Mouse (Mus musculus): ENCODE measurements around the gene Gpr19. TPM values are rescaled to one million over a fixed set of nuclear protein-coding genes. Genes with fewer than 3 reads are reported as not detected.

The Gpr19 gene
- total and polyA plus RNA-seq, 2 experiments, result 4.7 to 6.9 TPM

- no peak for DNase-seq (ENCODE audit: extremely low read depth, low read depth, low spot score)
- no peak overlapping the region for H3K4me3 ChIP-seq (ENCODE audit: insufficient read depth, low read depth, low read length)
- no peak overlapping the region for H3K9ac ChIP-seq (ENCODE audit: low read depth, low read length)
- H3K36me3 ChIP-seq (ENCODE audit: control insufficient read depth, insufficient read depth, low read length), result peaks cover 9% of the 10 kb centered on the region
- no peaks in the 10 kb centered on the region for H3K27me3 ChIP-seq (ENCODE audit: control insufficient read depth, insufficient read depth, low read length)
- no peaks in the 10 kb centered on the region for H3K79me2 ChIP-seq (ENCODE audit: control insufficient read depth, insufficient read depth, low read length)
- no peaks in the 10 kb centered on the region for H3K4me1 ChIP-seq (ENCODE audit: control insufficient read depth, insufficient read depth, low read length)
- TF ChIP-seq CTCF (IDR thresholded peaks at IDR 0.05; ENCODE audit: low read depth, low read length), result no peak
- TF ChIP-seq POLR2A (IDR thresholded peaks at IDR 0.05; ENCODE audit: extremely low read depth, insufficient read depth, low read length), result no peak
- WGBS, result 96% methylated on average over 4 of the region's 4 CpGs
- H3K27ac ChIP-seq (replicated peaks; ENCODE audit: insufficient read depth, low read depth, low read length), result no peak overlapping the region
Observed at GRCm38 (mm10) chr6:134870887-134871286, 27.5 kb downstream of the Gpr19 start.

GRCm38 (mm10) chr6:134870209-134870742 lies 28.1 kb downstream of the Gpr19 start:
- no peaks in the 10 kb centered on the region for H3K4me1 ChIP-seq (ENCODE audit: control insufficient read depth, insufficient read depth, low read length)
- 93% methylated on average over 12 of the region's 12 CpGs for WGBS
- H3K79me2 ChIP-seq (ENCODE audit: control insufficient read depth, insufficient read depth, low read length), result no peaks in the 10 kb centered on the region
- H3K4me3 ChIP-seq (ENCODE audit: insufficient read depth, low read depth, low read length), result no peak overlapping the region
- H3K9ac ChIP-seq (ENCODE audit: low read depth, low read length), result no peak overlapping the region
- TF ChIP-seq CTCF (IDR thresholded peaks at IDR 0.05; ENCODE audit: low read depth, low read length) (no peak), POLR2A (IDR thresholded peaks at IDR 0.05; ENCODE audit: extremely low read depth, insufficient read depth, low read length) (no peak)
- H3K27me3 ChIP-seq (ENCODE audit: control insufficient read depth, insufficient read depth, low read length), result no peaks in the 10 kb centered on the region
- H3K27ac ChIP-seq (replicated peaks; ENCODE audit: insufficient read depth, low read depth, low read length), result no peak overlapping the region
- H3K36me3 ChIP-seq (ENCODE audit: control insufficient read depth, insufficient read depth, low read length), result peaks cover 9% of the 10 kb centered on the region
- DNase-seq (ENCODE audit: extremely low read depth, low read depth, low spot score), result no peak

- 99% methylated on average over 3 of the region's 3 CpGs for WGBS
- H3K79me2 ChIP-seq (ENCODE audit: control insufficient read depth, insufficient read depth, low read length), result no peaks in the 10 kb centered on the region
Observed at GRCm38 (mm10) chr6:134867325-134867724, 31.1 kb downstream of the Gpr19 start.

GRCm38 (mm10) chr6:134866113-134866512 lies 32.3 kb downstream of the Gpr19 start:
- Histone ChIP-seq H3K36me3 (ENCODE audit: control insufficient read depth, insufficient read depth, low read length) (peaks cover 9% of the 10 kb centered on the region), H3K27ac (replicated peaks; ENCODE audit: insufficient read depth, low read depth, low read length) (no peak overlapping the region), H3K4me3 (ENCODE audit: insufficient read depth, low read depth, low read length) (no peak overlapping the region), H3K4me1 (ENCODE audit: control insufficient read depth, insufficient read depth, low read length) (no peaks in the 10 kb centered on the region), H3K27me3 (ENCODE audit: control insufficient read depth, insufficient read depth, low read length) (no peaks in the 10 kb centered on the region), H3K79me2 (ENCODE audit: control insufficient read depth, insufficient read depth, low read length) (no peaks in the 10 kb centered on the region), H3K9ac (ENCODE audit: low read depth, low read length) (no peak overlapping the region)
- TF ChIP-seq POLR2A (IDR thresholded peaks at IDR 0.05; ENCODE audit: extremely low read depth, insufficient read depth, low read length), result no peak
- no peak for TF ChIP-seq CTCF (IDR thresholded peaks at IDR 0.05; ENCODE audit: low read depth, low read length)
- 93% methylated on average over 7 of the region's 7 CpGs for WGBS
- no peak for DNase-seq (ENCODE audit: extremely low read depth, low read depth, low spot score)

More at GRCm38 (mm10) chr6:134867325-134867724, 31.1 kb downstream of the Gpr19 start:
- H3K36me3 ChIP-seq (ENCODE audit: control insufficient read depth, insufficient read depth, low read length), result peaks cover 9% of the 10 kb centered on the region
- H3K4me3 ChIP-seq (ENCODE audit: insufficient read depth, low read depth, low read length), result no peak overlapping the region
- DNase-seq (ENCODE audit: extremely low read depth, low read depth, low spot score), result no peak
- H3K27me3 ChIP-seq (ENCODE audit: control insufficient read depth, insufficient read depth, low read length), result no peaks in the 10 kb centered on the region
- no peak overlapping the region for H3K9ac ChIP-seq (ENCODE audit: low read depth, low read length)
- H3K4me1 ChIP-seq (ENCODE audit: control insufficient read depth, insufficient read depth, low read length), result no peaks in the 10 kb centered on the region
- TF ChIP-seq CTCF (IDR thresholded peaks at IDR 0.05; ENCODE audit: low read depth, low read length) (no peak), POLR2A (IDR thresholded peaks at IDR 0.05; ENCODE audit: extremely low read depth, insufficient read depth, low read length) (no peak)
- no peak overlapping the region for H3K27ac ChIP-seq (replicated peaks; ENCODE audit: insufficient read depth, low read depth, low read length)

- H3K4me3 ChIP-seq (ENCODE audit: insufficient read depth, low read depth, low read length), result no peak overlapping the region
- DNase-seq (ENCODE audit: extremely low read depth, low read depth, low spot score), result peak; percentile 69
- H3K9ac ChIP-seq (ENCODE audit: low read depth, low read length), result no peak overlapping the region
- 8% methylated on average over 19 of the region's 19 CpGs for WGBS
- no peaks in the 10 kb centered on the region for H3K27me3 ChIP-seq (ENCODE audit: control insufficient read depth, insufficient read depth, low read length)
- no peak for TF ChIP-seq POLR2A (IDR thresholded peaks at IDR 0.05; ENCODE audit: extremely low read depth, insufficient read depth, low read length)
- peak; percentile 95 for TF ChIP-seq CTCF (IDR thresholded peaks at IDR 0.05; ENCODE audit: low read depth, low read length)
- H3K4me1 ChIP-seq (ENCODE audit: control insufficient read depth, insufficient read depth, low read length), result no peaks in the 10 kb centered on the region
- H3K79me2 ChIP-seq (ENCODE audit: control insufficient read depth, insufficient read depth, low read length), result no peaks in the 10 kb centered on the region
- H3K36me3 ChIP-seq (ENCODE audit: control insufficient read depth, insufficient read depth, low read length), result peaks cover 3% of the 10 kb centered on the region; the same call in 1 of the 2 replicates
- no peak overlapping the region for H3K27ac ChIP-seq (replicated peaks; ENCODE audit: insufficient read depth, low read depth, low read length)
Observed at GRCm38 (mm10) chr6:134863146-134863545, 35.2 kb downstream of the Gpr19 start.

GRCm38 (mm10) chr6:134862671-134863104 lies 35.7 kb downstream of the Gpr19 start:
- Histone ChIP-seq H3K79me2 (ENCODE audit: control insufficient read depth, insufficient read depth, low read length) (no peaks in the 10 kb centered on the region), H3K36me3 (ENCODE audit: control insufficient read depth, insufficient read depth, low read length) (peaks cover 3% of the 10 kb centered on the region; the same call in 1 of the 2 replicates), H3K27ac (replicated peaks; ENCODE audit: insufficient read depth, low read depth, low read length) (no peak overlapping the region), H3K4me3 (ENCODE audit: insufficient read depth, low read depth, low read length) (no peak overlapping the region), H3K4me1 (ENCODE audit: control insufficient read depth, insufficient read depth, low read length) (no peaks in the 10 kb centered on the region), H3K9ac (ENCODE audit: low read depth, low read length) (no peak overlapping the region), H3K27me3 (ENCODE audit: control insufficient read depth, insufficient read depth, low read length) (no peaks in the 10 kb centered on the region)
- peak; percentile 55 for DNase-seq (ENCODE audit: extremely low read depth, low read depth, low spot score)
- TF ChIP-seq POLR2A (IDR thresholded peaks at IDR 0.05; ENCODE audit: extremely low read depth, insufficient read depth, low read length), result no peak
- TF ChIP-seq CTCF (IDR thresholded peaks at IDR 0.05; ENCODE audit: low read depth, low read length), result no peak
- whole genome bisulfite sequencing, result 52% methylated on average over 13 of the region's 13 CpGs
